Mouse (Mus musculus) brain, embryonic 14.5 days (tissue): ENCODE data around the gene Nell2.

Source experiments
- CTCF ChIP-seq: fragments of 200-500 bp; IDR thresholded peaks from 2 replicates; pipeline ENCODE4 v1.5.1; 2012; ENCODE audit warnings: inconsistent platforms, mild to moderate bottlenecking, moderate library complexity, borderline replicate concordance; ENCODE audit not compliant: insufficient read depth, insufficient read length; ENCODE audit errors: extremely low read depth
- POLR2A ChIP-seq: fragments of 200-500 bp; IDR thresholded peaks from 2 replicates; pipeline ENCODE4 v1.6.1; 2012; ENCODE audit warnings: mild to moderate bottlenecking, inconsistent platforms, borderline replicate concordance; ENCODE audit not compliant: poor library complexity, insufficient read depth, insufficient read length, severe bottlenecking; ENCODE audit errors: extremely low read depth

- TF ChIP-seq POLR2A (no peak), CTCF (no peak)
Observed at GRCm38 (mm10) chr15:95186226-95186625, 342.1 kb downstream of the Nell2 start.
